Comparison of ENCODE assay signal across 14 mouse cellular contexts in genomic region chr1:187821368-187821811, GRCm38 (mm10).
DNase-seq lines count a peak whose midpoint lies in the region; ATAC-seq and TF ChIP-seq lines count a peak whose summit lies in the region.
"Had no signal": no experiment of that assay in that cellular context is flagged by ENCODE, and none has a peak within 500 bp of the region (broad histone marks: within the 10 kb centered on the region; RNA-seq: fewer than 3 reads in every experiment).

No protein-coding gene starts in this region.

- peak; percentile 38 for DNase-seq in limb, embryonic 11.5 days (ENCODE audit: low spot score)
- no peak for DNase-seq in limb, embryonic 10.5 days (ENCODE audit: low spot score)
- DNase-seq in kidney, postnatal 10 days, result peak; percentile 44
- DNase-seq in retina, postnatal 1 day, result peak; percentile 51
- DNase-seq in cerebellum, adult 2 months, result no peak
- DNase-seq in cerebellum, adult 9-10 months, result no peak
- DNase-seq: cerebellum, adult 8-10 months; gastrocnemius, postnatal 10 days; right cerebral cortex, adult 18-20 months had no signal

- H3K4me2 ChIP-seq in limb, embryonic 11.5 days (ENCODE audit: low read depth, severe bottlenecking), result no peak overlapping the region
- no peak overlapping the region for H3K4me2 ChIP-seq in hindbrain, embryonic 16.5 days (ENCODE audit: low read length)
- H3K4me2 ChIP-seq: heart, embryonic 12.5 days; limb, embryonic 15.5 days; lung, embryonic 15.5 days; neural tube, embryonic 12.5 days had no signal

- no peak overlapping the region for H3K9ac ChIP-seq in limb, embryonic 11.5 days (ENCODE audit: low read length)
- H3K9ac ChIP-seq in hindbrain, embryonic 16.5 days (ENCODE audit: low read depth, low read length), result no peak overlapping the region
- H3K9ac ChIP-seq: heart, embryonic 12.5 days; limb, embryonic 15.5 days; lung, embryonic 15.5 days; neural tube, embryonic 12.5 days had no signal

- no peak overlapping the region for H3K27ac ChIP-seq in limb, embryonic 11.5 days (replicated peaks; ENCODE audit: low read depth, low read length)
- H3K27ac ChIP-seq in limb, embryonic 10.5 days, result no peak overlapping the region
- no peak overlapping the region for H3K27ac ChIP-seq in hindbrain, embryonic 16.5 days (ENCODE audit: low read depth, low read length)
- no peak overlapping the region for H3K27ac ChIP-seq in cerebellum, adult 2 months (ENCODE audit: insufficient read depth, low read length)
- H3K27ac ChIP-seq: limb, embryonic 15.5 days; lung, embryonic 15.5 days; neural tube, embryonic 12.5 days had no signal

- no peak; the same call in 1 of the 2 replicates for ATAC-seq in limb, embryonic 11.5 days (ENCODE audit: insufficient number of reproducible peaks, low FRiP score, low TSS enrichment, low read depth)
- ATAC-seq in hindbrain, embryonic 16.5 days, result peak; percentile 87

- H3K4me3 ChIP-seq in limb, embryonic 11.5 days (ENCODE audit: low read depth, low read length), result no peak overlapping the region
- H3K4me3 ChIP-seq in limb, embryonic 10.5 days, result no peak overlapping the region
- no peak overlapping the region for H3K4me3 ChIP-seq in hindbrain, embryonic 16.5 days (ENCODE audit: low read length)
- H3K4me3 ChIP-seq in cerebellum, adult 2 months (replicated peaks; ENCODE audit: insufficient read depth, low read depth, low read length), result no peak overlapping the region
- H3K4me3 ChIP-seq: heart, embryonic 12.5 days; limb, embryonic 15.5 days; lung, embryonic 15.5 days; neural tube, embryonic 12.5 days had no signal

- H3K27me3 ChIP-seq in limb, embryonic 11.5 days (ENCODE audit: control insufficient read depth, insufficient read depth, low read length), result no peaks in the 10 kb centered on the region
- no peaks in the 10 kb centered on the region for H3K27me3 ChIP-seq in limb, embryonic 10.5 days (ENCODE audit: low read depth, poor library complexity, severe bottlenecking)
- H3K27me3 ChIP-seq in hindbrain, embryonic 16.5 days (replicated peaks; ENCODE audit: control insufficient read depth, insufficient read depth, low read length), result no peaks in the 10 kb centered on the region
- H3K27me3 ChIP-seq in cerebellum, adult 2 months (ENCODE audit: control insufficient read depth, insufficient read depth, low read length), result no peaks in the 10 kb centered on the region
- H3K27me3 ChIP-seq: heart, embryonic 12.5 days; limb, embryonic 15.5 days; lung, embryonic 15.5 days; neural tube, embryonic 12.5 days had no signal

- TF ChIP-seq CTCF in cerebellum, adult 2 months (IDR thresholded peaks at IDR 0.05; ENCODE audit: borderline replicate concordance, insufficient read depth, low read depth, low read length), result no peak

- no peaks in the 10 kb centered on the region for H3K9me3 ChIP-seq in limb, embryonic 11.5 days (ENCODE audit: control insufficient read depth, low read length)
- no peaks in the 10 kb centered on the region for H3K9me3 ChIP-seq in limb, embryonic 10.5 days (replicated peaks)
- no peaks in the 10 kb centered on the region for H3K9me3 ChIP-seq in hindbrain, embryonic 16.5 days (ENCODE audit: control insufficient read depth, low read length)
- H3K9me3 ChIP-seq: heart, embryonic 12.5 days; limb, embryonic 15.5 days; lung, embryonic 15.5 days; neural tube, embryonic 12.5 days had no signal

- TF ChIP-seq POLR2A in cerebellum, adult 2 months (IDR thresholded peaks at IDR 0.05; ENCODE audit: borderline replicate concordance, insufficient read depth, low read length), result no peak

- H3K36me3 ChIP-seq in limb, embryonic 11.5 days (ENCODE audit: control insufficient read depth, insufficient read depth, low read length), result no peaks in the 10 kb centered on the region
- H3K36me3 ChIP-seq in limb, embryonic 10.5 days, result no peaks in the 10 kb centered on the region
- no peaks in the 10 kb centered on the region for H3K36me3 ChIP-seq in hindbrain, embryonic 16.5 days (ENCODE audit: control insufficient read depth, insufficient read depth, low read length)
- H3K36me3 ChIP-seq: heart, embryonic 12.5 days; limb, embryonic 15.5 days; lung, embryonic 15.5 days; neural tube, embryonic 12.5 days had no signal

- 52% methylated on average over 13 of the region's 13 CpGs for WGBS in limb, embryonic 11.5 days
- WGBS in limb, embryonic 10.5 days, result 66% methylated on average over 13 of the region's 13 CpGs
- 55% methylated on average over 13 of the region's 13 CpGs for WGBS in hindbrain, embryonic 16.5 days
- 70% methylated on average over 13 of the region's 13 CpGs for WGBS in cerebellum, adult 2 months

- H3K4me1 ChIP-seq in limb, embryonic 11.5 days (ENCODE audit: control insufficient read depth, insufficient read depth, low read length), result no peaks in the 10 kb centered on the region
- H3K4me1 ChIP-seq in limb, embryonic 10.5 days, result peaks cover 20% of the 10 kb centered on the region
- H3K4me1 ChIP-seq in hindbrain, embryonic 16.5 days (ENCODE audit: control insufficient read depth, insufficient read depth, low read depth, low read length), result no peaks in the 10 kb centered on the region; the same call in 1 of the 2 replicates
- H3K4me1 ChIP-seq in cerebellum, adult 2 months (ENCODE audit: control insufficient read depth, insufficient read depth, low read length), result no peaks in the 10 kb centered on the region
- H3K4me1 ChIP-seq: limb, embryonic 15.5 days; neural tube, embryonic 12.5 days had no signal

Comparison
In these comparisons a context has a peak if more than half of its experiments do, and no peak if none do; other contexts are left out.
1. DNase-seq: peak in limb, embryonic 11.5 days (single experiment), kidney, postnatal 10 days (single experiment) and retina, postnatal 1 day (single experiment); none in limb, embryonic 10.5 days (single experiment), cerebellum, adult 2 months (0 of 2) and cerebellum, adult 9-10 months (single experiment).